Mouse (Mus musculus) kidney, embryonic 16.5 days (tissue): ENCODE results near the gene Eif5b. TPM values are rescaled to one million over a fixed set of nuclear protein-coding genes. Genes with fewer than 3 reads are reported as not detected.
"Not testable (repeated sequence)": the region's sequence is repeated elsewhere in the genome, so short reads cannot be mapped to it uniquely, and the experiment has no call there.

ENCODE experiments used
- ATAC-seq: fragments of 200-750 bp; cut with Nextera tagmentation; 2 replicates; pipeline ENCODE4 v1.8.0; 2017; ENCODE audit warnings: moderate TSS enrichment; ENCODE audit not compliant: low FRiP score, low TSS enrichment
- H3K27ac ChIP-seq: fragments of 300-500 bp; sonication (generic); 2 replicates; pipeline ENCODE4 v1.5.1; 2014; ENCODE audit warnings: low read length
- H3K27me3 ChIP-seq: fragments of 300-500 bp; sonication (generic); 2 replicates; pipeline ENCODE4 v1.6.1; 2014; ENCODE audit warnings: low read length, control low read depth, mixed read lengths; ENCODE audit not compliant: insufficient read depth
- H3K36me3 ChIP-seq: fragments of 300-500 bp; sonication (generic); 2 replicates; pipeline ENCODE4 v1.6.1; 2014; ENCODE audit warnings: low read length, control low read depth, mixed read lengths; ENCODE audit not compliant: insufficient read depth
- H3K4me1 ChIP-seq: fragments of 300-500 bp; sonication (generic); 2 replicates; pipeline ENCODE4 v1.6.1; 2014; ENCODE audit warnings: low read length, control low read depth, mixed read lengths; ENCODE audit not compliant: insufficient read depth
- H3K4me2 ChIP-seq: fragments of 300-500 bp; sonication (generic); replicated peaks from 2 replicates; pipeline ENCODE4 v1.6.1; 2014; ENCODE audit warnings: low read depth, low read length
- H3K4me3 ChIP-seq: fragments of 300-500 bp; sonication (generic); 2 replicates; pipeline ENCODE4 v1.5.1; 2014; ENCODE audit warnings: mild to moderate bottlenecking, low read length
- H3K9ac ChIP-seq: fragments of 300-500 bp; sonication (generic); replicated peaks from 2 replicates; pipeline ENCODE4 v1.6.1; 2014; ENCODE audit warnings: low read length
- H3K9me3 ChIP-seq: fragments of 300-500 bp; sonication (generic); 2 replicates; pipeline ENCODE4 v1.6.1; 2016; ENCODE audit warnings: low read length, control low read depth
- WGBS: fragments of 180-500 bp; shearing (Covaris S2); extraction: QIAGEN DNeasy Blood & Tissue Kit; methylation state at CpG from one replicate; pipeline ENCODE4 v1.1.7; 2014; 5-methylcytosine and 5-hydroxymethylcytosine counted together
- polyA plus RNA-seq: library from polyadenylated mRNA; unstranded; fragments of >200 nt; fragmentation: Nextera tagmentation; extraction: Ambion mirVana; gene quantifications from 2 replicates; pipeline ENCODE4 v1.2.1, GENCODE M21; 2015

Gene Eif5b
- polyA plus RNA-seq, 1 experiment from 2014 or later = 21.4 TPM

- no peak overlapping the region for H3K27ac ChIP-seq
- no peak overlapping the region for H3K4me2 ChIP-seq
- no peak overlapping the region for H3K9ac ChIP-seq
- H3K27me3 ChIP-seq = no peaks in the 10 kb centered on the region
- no peak overlapping the region for H3K4me3 ChIP-seq
- H3K9me3 ChIP-seq = no peaks in the 10 kb centered on the region
- H3K4me1 ChIP-seq = no peaks in the 10 kb centered on the region
- 91% methylated on average over 4 of the region's 4 CpGs for WGBS
- H3K36me3 ChIP-seq = peaks cover 55% of the 10 kb centered on the region
- no peak for ATAC-seq
Observed at GRCm38 (mm10) chr1:38035521-38035920, 37.7 kb downstream of the Eif5b start.

- H3K27ac ChIP-seq = no peak overlapping the region
- H3K36me3 ChIP-seq = peaks cover 61% of the 10 kb centered on the region
- no peaks in the 10 kb centered on the region for H3K9me3 ChIP-seq
- H3K4me2 ChIP-seq = no peak overlapping the region
- WGBS = 93% methylated on average over 5 of the region's 5 CpGs
- H3K4me3 ChIP-seq = no peak overlapping the region
- no peaks in the 10 kb centered on the region for H3K27me3 ChIP-seq
- H3K4me1 ChIP-seq = no peaks in the 10 kb centered on the region
- ATAC-seq = no peak
- H3K9ac ChIP-seq = no peak overlapping the region
Observed at GRCm38 (mm10) chr1:38037375-38037774, 39.6 kb downstream of the Eif5b start.

GRCm38 (mm10) chr1:38038898-38039297 is 41.1 kb downstream of the Eif5b start:
- ATAC-seq = no peak
- Histone ChIP-seq H3K4me2 (no peak overlapping the region), H3K4me1 (no peaks in the 10 kb centered on the region), H3K27me3 (no peaks in the 10 kb centered on the region), H3K36me3 (peaks cover 55% of the 10 kb centered on the region), H3K27ac (no peak overlapping the region), H3K9me3 (no peaks in the 10 kb centered on the region), H3K4me3 (no peak overlapping the region), H3K9ac (no peak overlapping the region)
- 100% methylated on average over 2 of the region's 2 CpGs for WGBS

- Histone ChIP-seq H3K4me1 (no peaks in the 10 kb centered on the region), H3K27me3 (no peaks in the 10 kb centered on the region), H3K4me2 (no peak overlapping the region), H3K36me3 (peaks cover 63% of the 10 kb centered on the region), H3K9ac (no peak overlapping the region), H3K9me3 (no peaks in the 10 kb centered on the region), H3K4me3 (no peak overlapping the region), H3K27ac (no peak overlapping the region)
- 86% methylated on average over 3 of the region's 3 CpGs for whole genome bisulfite sequencing
- ATAC-seq = no peak
Observed at GRCm38 (mm10) chr1:38048121-38048520, 50.3 kb downstream of the Eif5b start.

- ATAC-seq = no peak
- Histone ChIP-seq H3K27me3 (no peaks in the 10 kb centered on the region), H3K9me3 (no peaks in the 10 kb centered on the region), H3K36me3 (peaks cover 75% of the 10 kb centered on the region), H3K9ac (no peak overlapping the region), H3K4me3 (no peak overlapping the region), H3K4me2 (no peak overlapping the region), H3K27ac (no peak overlapping the region), H3K4me1 (no peaks in the 10 kb centered on the region)
- 75% methylated on average over 4 of the region's 4 CpGs for whole genome bisulfite sequencing
Observed at GRCm38 (mm10) chr1:38049562-38049961, 51.8 kb downstream of the Eif5b start.

- Histone ChIP-seq H3K9me3 (no peaks in the 10 kb centered on the region), H3K4me1 (no peaks in the 10 kb centered on the region), H3K4me2 (no peak overlapping the region), H3K36me3 (peaks cover 64% of the 10 kb centered on the region), H3K4me3 (no peak overlapping the region), H3K27me3 (no peaks in the 10 kb centered on the region), H3K9ac (no peak overlapping the region), H3K27ac (no peak overlapping the region)
- 67% methylated on average over 5 of the region's 5 CpGs for whole genome bisulfite sequencing
- ATAC-seq = no peak
Observed at GRCm38 (mm10) chr1:38055176-38055575, 57.4 kb downstream of the Eif5b start.

- Histone ChIP-seq H3K4me2 (no peak overlapping the region), H3K27me3 (no peaks in the 10 kb centered on the region), H3K4me1 (no peaks in the 10 kb centered on the region), H3K9me3 (no peaks in the 10 kb centered on the region), H3K9ac (no peak overlapping the region), H3K4me3 (no peak overlapping the region), H3K27ac (no peak overlapping the region), H3K36me3 (peaks cover 53% of the 10 kb centered on the region)
- ATAC-seq = no peak
- WGBS = 78% methylated on average over 6 of the region's 6 CpGs
Observed at GRCm38 (mm10) chr1:38058417-38058816, 60.6 kb downstream of the Eif5b start.

GRCm38 (mm10) chr1:38062156-38062555 is 64.3 kb downstream of the Eif5b start:
- WGBS = 91% methylated on average over 2 of the region's 2 CpGs
- H3K9me3 ChIP-seq, H3K27ac ChIP-seq, H3K9ac ChIP-seq, H3K4me1 ChIP-seq, H3K27me3 ChIP-seq, ATAC-seq, H3K4me2 ChIP-seq, H3K4me3 ChIP-seq: not testable (repeated sequence)
- H3K36me3 ChIP-seq = peaks cover 41% of the 10 kb centered on the region

- no peak overlapping the region for H3K27ac ChIP-seq
- H3K4me1 ChIP-seq = no peaks in the 10 kb centered on the region
- WGBS = 95% methylated on average over 10 of the region's 10 CpGs
- ATAC-seq = no peak
- no peak overlapping the region for H3K4me2 ChIP-seq
- peaks cover 41% of the 10 kb centered on the region for H3K36me3 ChIP-seq
- no peaks in the 10 kb centered on the region for H3K9me3 ChIP-seq
- no peak overlapping the region for H3K4me3 ChIP-seq
- H3K27me3 ChIP-seq = no peaks in the 10 kb centered on the region
- H3K9ac ChIP-seq = no peak overlapping the region
Observed at GRCm38 (mm10) chr1:38067276-38067675, 69.5 kb downstream of the Eif5b start.

GRCm38 (mm10) chr1:38071326-38071725 is 73.5 kb downstream of the Eif5b start:
- Histone ChIP-seq H3K4me1 (no peaks in the 10 kb centered on the region), H3K27ac (no peak overlapping the region), H3K36me3 (peaks cover 38% of the 10 kb centered on the region), H3K4me2 (no peak overlapping the region), H3K9me3 (no peaks in the 10 kb centered on the region), H3K9ac (no peak overlapping the region), H3K4me3 (no peak overlapping the region), H3K27me3 (no peaks in the 10 kb centered on the region)
- ATAC-seq = no peak
- 88% methylated on average over 8 of the region's 8 CpGs for WGBS

GRCm38 (mm10) chr1:38081316-38081715 is 83.5 kb downstream of the Eif5b start:
- no peaks in the 10 kb centered on the region for H3K4me1 ChIP-seq
- no peak overlapping the region for H3K4me3 ChIP-seq
- ATAC-seq = no peak
- peaks cover 20% of the 10 kb centered on the region for H3K36me3 ChIP-seq
- no peak overlapping the region for H3K4me2 ChIP-seq
- no peaks in the 10 kb centered on the region for H3K27me3 ChIP-seq
- H3K27ac ChIP-seq = no peak overlapping the region
- no peak overlapping the region for H3K9ac ChIP-seq
- whole genome bisulfite sequencing = 63% methylated on average over 8 of the region's 8 CpGs
- H3K9me3 ChIP-seq = no peaks in the 10 kb centered on the region
